Mouse (Mus musculus) midbrain, embryonic 10.5 days (tissue): Measurements from ENCODE around the gene Bag1. TPM values are rescaled to one million over a fixed set of nuclear protein-coding genes. Genes with fewer than 3 reads are reported as not detected.

Experiments used
- DNase-seq: peaks from one replicate; pipeline ENCODE4 v3.0.0-alpha.2; 2017; ENCODE audit warnings: low spot score
- H3K27ac ChIP-seq: fragments of 300-500 bp; sonication (generic); replicated peaks from 2 replicates; pipeline ENCODE4 v1.5.1; 2016; ENCODE audit warnings: mild to moderate bottlenecking
- H3K27me3 ChIP-seq: fragments of 300-500 bp; sonication (generic); 2 replicates; pipeline ENCODE4 v1.6.1; 2016; ENCODE audit warnings: low read depth, mild to moderate bottlenecking; ENCODE audit not compliant: poor library complexity, severe bottlenecking
- H3K36me3 ChIP-seq: fragments of 300-500 bp; sonication (generic); 2 replicates; pipeline ENCODE4 v1.6.1; 2016; ENCODE audit warnings: mild to moderate bottlenecking, moderate library complexity
- H3K4me1 ChIP-seq: fragments of 300-500 bp; sonication (generic); 2 replicates; pipeline ENCODE4 v1.6.1; 2016
- H3K4me3 ChIP-seq: fragments of 300-500 bp; sonication (generic); 2 replicates; pipeline ENCODE4 v1.5.1; 2016; ENCODE audit warnings: mild to moderate bottlenecking, moderate library complexity
- H3K9me3 ChIP-seq: fragments of 300-500 bp; sonication (generic); replicated peaks from 2 replicates; pipeline ENCODE4 v1.6.1; 2016; ENCODE audit warnings: mild to moderate bottlenecking
- WGBS: fragments of 180-500 bp; shearing (Covaris S2); methylation state at CpG from one replicate; pipeline ENCODE4 v1.1.7; 2016; 5-methylcytosine and 5-hydroxymethylcytosine counted together
- polyA plus RNA-seq: library from polyadenylated mRNA; unstranded; fragments of >200 nt; fragmentation: Nextera tagmentation; extraction: Ambion mirVana; gene quantifications from 2 replicates; pipeline ENCODE4 v1.2.1, GENCODE M21; 2016

The Bag1 gene
- polyA plus RNA-seq, 1 experiment from 2014 or later = 193 TPM

DNA sequence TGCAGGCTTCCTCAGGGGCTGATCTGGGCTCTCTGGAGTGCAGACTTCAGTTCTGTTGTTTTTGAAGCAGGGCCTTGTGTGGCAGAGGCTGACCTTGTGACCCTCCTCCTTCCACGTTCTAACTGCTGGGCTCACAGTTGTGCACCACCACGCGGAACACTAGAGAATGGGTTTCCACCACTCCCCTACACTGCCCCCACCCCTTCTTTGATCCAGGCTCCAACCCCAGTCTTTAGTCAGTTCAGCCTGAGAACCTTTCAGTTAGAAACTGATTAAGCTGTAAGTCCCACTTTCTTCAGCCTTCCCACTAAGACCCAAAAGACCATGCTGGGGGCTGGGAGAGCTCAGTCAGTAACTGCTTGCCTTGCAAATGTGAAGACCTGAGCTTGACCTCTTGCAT lies 22.5 kb downstream of the Bag1 start:
- Histone ChIP-seq H3K27me3 (no peaks in the 10 kb centered on the region), H3K27ac (no peak overlapping the region), H3K36me3 (no peaks in the 10 kb centered on the region), H3K4me1 (peaks cover 5% of the 10 kb centered on the region), H3K9me3 (no peaks in the 10 kb centered on the region), H3K4me3 (no peak overlapping the region)
- WGBS = 40% methylated on average over 3 of the region's 3 CpGs
- no peak for DNase-seq

DNA sequence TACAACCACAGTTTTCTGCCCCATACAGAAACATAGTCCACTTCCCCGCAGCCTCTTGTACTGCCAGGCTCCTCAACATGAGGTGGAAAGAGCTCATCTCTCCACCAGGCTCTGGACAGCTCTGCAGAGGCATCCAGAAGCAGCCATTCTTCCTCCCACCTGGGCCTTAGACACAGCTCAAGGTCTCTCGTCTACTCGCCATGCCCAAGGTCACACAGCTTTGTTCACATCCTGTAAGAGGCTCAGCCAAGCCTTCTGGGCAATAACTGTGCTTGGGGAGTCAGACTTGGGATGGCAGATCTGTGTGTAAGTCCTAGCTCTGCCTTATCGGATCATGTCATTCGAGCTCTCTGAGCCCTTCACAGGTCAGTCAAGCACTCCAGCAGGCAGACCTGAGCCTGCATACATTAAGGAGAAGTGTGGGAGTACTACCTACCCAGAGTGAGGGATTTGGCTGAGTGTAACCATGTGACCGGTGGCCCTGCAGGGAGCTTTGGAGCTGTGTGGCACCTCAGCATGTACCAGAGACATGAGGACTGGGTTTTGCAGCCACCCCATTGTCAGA lies 24.9 kb downstream of the Bag1 start:
- H3K27ac ChIP-seq = no peak overlapping the region
- H3K36me3 ChIP-seq = no peaks in the 10 kb centered on the region
- H3K4me3 ChIP-seq = no peak overlapping the region
- H3K9me3 ChIP-seq = no peaks in the 10 kb centered on the region
- peaks cover 5% of the 10 kb centered on the region for H3K4me1 ChIP-seq
- no peaks in the 10 kb centered on the region for H3K27me3 ChIP-seq
- no peak for DNase-seq
- whole genome bisulfite sequencing = 82% methylated on average over 6 of the region's 6 CpGs

DNA sequence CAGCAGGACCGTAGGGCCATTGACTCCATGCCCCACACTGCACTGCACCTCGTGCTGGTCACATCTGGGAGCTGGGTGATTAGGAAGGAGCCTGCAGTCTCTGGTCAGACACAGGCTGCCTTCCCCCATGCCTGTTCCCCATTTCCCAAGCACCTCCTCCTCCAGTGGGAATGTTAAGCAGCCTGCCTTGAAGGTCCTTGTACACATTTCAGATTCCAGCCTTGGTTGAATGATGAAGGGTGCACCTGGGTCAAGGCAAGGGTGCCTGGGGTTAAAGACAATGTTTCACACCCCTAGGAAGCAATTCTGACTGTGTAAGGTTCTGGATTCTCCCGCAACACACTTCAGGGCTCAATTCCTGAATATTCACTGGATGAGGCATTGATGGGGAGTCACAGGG lies 26.8 kb downstream of the Bag1 start:
- H3K4me3 ChIP-seq = no peak overlapping the region
- no peaks in the 10 kb centered on the region for H3K27me3 ChIP-seq
- H3K9me3 ChIP-seq = no peaks in the 10 kb centered on the region
- no peak overlapping the region for H3K27ac ChIP-seq
- 78% methylated on average over 3 of the region's 3 CpGs for WGBS
- H3K4me1 ChIP-seq = peaks cover 5% of the 10 kb centered on the region
- no peak for DNase-seq
- no peaks in the 10 kb centered on the region for H3K36me3 ChIP-seq

DNA sequence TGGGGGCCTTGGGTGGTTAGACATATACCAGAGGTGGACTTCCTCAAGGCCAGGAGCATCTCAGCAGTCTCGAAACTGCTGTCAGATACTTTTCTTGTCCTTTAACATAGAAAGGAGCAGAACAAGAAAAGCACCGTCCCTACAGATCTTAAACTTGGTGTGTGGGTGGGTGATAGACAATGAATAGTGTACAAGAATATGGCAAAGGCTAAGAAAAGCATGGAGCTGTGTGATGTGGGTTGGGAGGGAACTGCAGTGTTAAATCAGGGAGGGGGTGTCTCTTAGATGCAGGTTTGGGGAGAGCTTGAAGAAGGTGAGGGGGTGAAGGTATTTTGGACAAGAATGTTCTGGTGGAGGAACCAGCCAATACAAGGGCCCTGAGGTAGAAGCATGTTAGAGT lies 27.5 kb downstream of the Bag1 start:
- Histone ChIP-seq H3K27me3 (no peaks in the 10 kb centered on the region), H3K4me3 (no peak overlapping the region), H3K27ac (no peak overlapping the region), H3K36me3 (no peaks in the 10 kb centered on the region), H3K9me3 (no peaks in the 10 kb centered on the region), H3K4me1 (peaks cover 3% of the 10 kb centered on the region)
- no peak for DNase-seq
- 84% methylated on average over 2 of the region's 2 CpGs for WGBS

DNA sequence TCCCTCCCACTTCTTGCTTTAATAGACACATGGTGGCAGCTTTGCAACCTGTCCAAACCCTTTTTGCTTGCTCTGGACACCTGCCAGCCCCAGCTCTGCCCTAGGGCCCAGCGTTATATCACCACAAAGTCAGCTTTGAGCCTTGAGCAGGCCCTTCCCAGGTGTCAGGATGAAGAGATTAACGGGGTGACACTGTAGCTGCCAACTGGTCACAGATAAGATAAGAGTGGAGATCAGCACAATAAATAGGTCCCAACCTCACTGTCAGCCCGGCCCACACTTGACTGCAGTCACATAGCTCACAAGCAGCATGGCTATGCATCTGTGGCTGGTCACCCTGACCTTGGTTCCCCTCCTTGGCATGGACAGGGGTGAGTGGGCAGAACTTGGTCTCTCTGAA lies 28.3 kb downstream of the Bag1 start, which contains the start of gene Spink4:
Gene Spink4, plus strand, starts transcription at position 268 of the 400 bp plus-strand sequence.
- 72% methylated on average over 3 of the region's 3 CpGs for WGBS
- no peak within 1 kb of the TSS for H3K4me3 ChIP-seq
- H3K27ac ChIP-seq = no peak within 1 kb of the TSS
- no peaks in the 10 kb centered on the region for H3K27me3 ChIP-seq
- H3K4me1 ChIP-seq = no peaks in the 10 kb centered on the region
- no peaks in the 10 kb centered on the region for H3K9me3 ChIP-seq
- DNase-seq = no peak
- no peaks in the 10 kb centered on the region for H3K36me3 ChIP-seq

DNA sequence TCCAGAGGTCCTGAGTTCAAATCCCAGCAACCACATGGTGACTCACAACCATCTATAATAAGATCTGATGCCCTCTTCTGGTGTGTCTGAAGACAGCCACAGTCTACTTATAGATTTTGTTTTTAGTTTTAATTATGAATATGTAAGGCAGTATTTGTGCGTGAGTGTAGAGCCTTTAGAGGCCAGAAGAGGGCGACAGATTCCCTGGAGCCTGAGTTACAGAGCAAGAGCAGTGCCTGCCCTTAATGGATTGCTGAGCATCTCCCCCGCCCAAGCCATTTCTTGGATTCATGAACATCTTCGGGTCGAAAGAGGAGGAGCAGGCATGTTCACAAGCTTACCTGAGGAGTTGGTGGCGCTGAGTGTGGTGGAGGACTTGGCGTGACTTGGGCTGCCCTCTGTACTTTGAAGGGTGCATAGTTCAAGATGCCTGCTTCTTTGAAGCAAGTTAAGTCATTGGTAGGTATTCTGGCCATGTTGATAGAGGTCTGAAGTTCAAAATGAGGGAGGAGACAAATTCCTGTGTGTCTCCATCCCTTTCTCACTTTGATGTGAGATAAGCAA lies 31.4 kb downstream of the Bag1 start:
- DNase-seq = no peak
- Histone ChIP-seq H3K9me3 (no peaks in the 10 kb centered on the region), H3K36me3 (no peaks in the 10 kb centered on the region), H3K4me1 (no peaks in the 10 kb centered on the region), H3K4me3 (no peak overlapping the region), H3K27ac (no peak overlapping the region), H3K27me3 (no peaks in the 10 kb centered on the region)
- WGBS = 85% methylated on average over 7 of the region's 7 CpGs

DNA sequence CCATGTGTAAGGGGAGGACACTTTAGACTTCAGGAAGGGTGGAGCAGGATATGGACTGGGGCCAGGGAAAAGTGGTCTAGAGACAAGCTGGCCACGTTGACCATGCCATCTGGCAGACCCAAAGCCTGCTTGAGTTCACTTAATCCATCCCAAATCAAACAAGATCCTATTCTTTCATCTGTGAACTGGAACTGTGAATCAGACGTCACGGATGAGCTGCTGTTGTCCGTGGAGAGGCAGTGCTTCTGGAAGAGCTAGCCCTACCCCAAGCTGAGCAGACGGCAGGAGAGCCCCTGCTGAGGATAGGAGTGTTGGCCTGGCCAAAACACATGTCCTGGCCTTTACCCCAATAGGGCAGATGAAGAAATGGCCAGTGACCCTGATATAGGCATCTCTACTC lies 32.1 kb downstream of the Bag1 start:
- no peak overlapping the region for H3K4me3 ChIP-seq
- 57% methylated on average over 5 of the region's 5 CpGs for WGBS

DNA sequence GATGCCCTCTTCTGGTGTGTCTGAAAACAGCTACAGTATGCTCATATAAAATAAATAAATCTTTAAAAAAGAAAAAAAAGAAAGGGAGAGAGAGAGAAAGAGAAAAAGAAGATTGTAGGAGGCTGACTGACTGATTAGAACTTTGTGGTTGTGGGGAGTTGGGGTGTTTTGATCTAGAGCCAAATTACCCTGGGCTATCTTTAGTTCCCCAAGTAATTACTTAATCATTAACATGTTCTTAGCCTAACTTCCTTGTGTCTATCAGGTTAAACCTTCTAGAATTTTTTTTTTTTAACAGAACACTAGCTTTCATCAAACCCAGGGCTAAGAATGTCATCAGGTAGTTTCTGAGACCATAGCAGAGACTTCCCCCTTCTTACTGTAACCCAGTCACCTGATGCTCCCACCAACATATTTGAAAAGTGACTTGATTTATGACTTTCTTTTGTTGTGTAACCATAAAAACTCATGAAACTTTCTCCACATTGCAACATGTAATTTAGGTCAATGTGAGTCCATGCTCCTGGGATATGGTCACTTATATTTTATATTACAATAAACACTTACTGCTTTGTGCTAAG lies 33.7 kb downstream of the Bag1 start:
- no peak for DNase-seq
- no peaks in the 10 kb centered on the region for H3K9me3 ChIP-seq
- no peaks in the 10 kb centered on the region for H3K27me3 ChIP-seq
- no peak overlapping the region for H3K27ac ChIP-seq
- no peak overlapping the region for H3K4me3 ChIP-seq
- H3K4me1 ChIP-seq = no peaks in the 10 kb centered on the region
- no peaks in the 10 kb centered on the region for H3K36me3 ChIP-seq

More for the DNA sequence above, 32.1 kb downstream of the Bag1 start:
- DNase-seq = no peak
- no peaks in the 10 kb centered on the region for H3K27me3 ChIP-seq
- no peaks in the 10 kb centered on the region for H3K36me3 ChIP-seq
- H3K27ac ChIP-seq = no peak overlapping the region
- H3K4me1 ChIP-seq = no peaks in the 10 kb centered on the region
- no peaks in the 10 kb centered on the region for H3K9me3 ChIP-seq

DNA sequence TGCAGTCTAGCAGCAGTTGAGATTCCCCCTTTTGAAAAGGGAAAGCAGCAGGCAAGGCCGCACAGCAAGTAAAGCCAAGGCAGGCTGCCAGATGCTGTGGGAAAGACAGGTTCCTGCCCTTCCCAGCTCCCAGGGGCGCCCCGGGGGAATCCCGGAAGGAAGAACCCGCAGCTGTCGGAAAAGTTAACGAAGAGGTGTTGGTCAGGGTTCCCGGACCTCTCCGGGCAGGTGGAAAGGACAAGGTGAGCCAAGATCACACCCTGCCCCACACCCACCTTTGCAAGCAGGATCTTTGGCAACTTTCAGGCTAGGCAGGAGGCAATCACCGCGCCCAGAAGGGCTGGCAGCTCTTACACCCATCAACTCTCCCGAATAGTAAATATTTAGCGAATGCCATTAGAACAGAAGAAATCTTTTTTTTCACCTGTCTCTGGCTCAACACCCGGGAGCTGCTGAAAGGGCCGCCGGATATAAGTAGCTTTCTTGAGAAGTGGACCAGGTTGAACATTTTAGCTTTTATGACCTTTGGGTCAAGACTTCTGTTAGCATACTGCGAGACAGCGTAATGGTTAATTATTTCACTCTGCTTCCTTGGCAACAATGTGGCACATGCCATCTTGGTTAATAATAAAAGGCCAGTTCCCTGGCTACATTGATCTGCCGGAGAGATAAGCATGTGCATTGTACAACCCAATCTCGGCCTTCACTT lies 39.7 kb downstream of the Bag1 start:
- no peaks in the 10 kb centered on the region for H3K4me1 ChIP-seq
- no peaks in the 10 kb centered on the region for H3K9me3 ChIP-seq
- no peaks in the 10 kb centered on the region for H3K27me3 ChIP-seq
- WGBS = 62% methylated on average over 20 of the region's 20 CpGs
- no peak overlapping the region for H3K4me3 ChIP-seq
- no peaks in the 10 kb centered on the region for H3K36me3 ChIP-seq
- no peak for DNase-seq
- H3K27ac ChIP-seq = no peak overlapping the region

DNA sequence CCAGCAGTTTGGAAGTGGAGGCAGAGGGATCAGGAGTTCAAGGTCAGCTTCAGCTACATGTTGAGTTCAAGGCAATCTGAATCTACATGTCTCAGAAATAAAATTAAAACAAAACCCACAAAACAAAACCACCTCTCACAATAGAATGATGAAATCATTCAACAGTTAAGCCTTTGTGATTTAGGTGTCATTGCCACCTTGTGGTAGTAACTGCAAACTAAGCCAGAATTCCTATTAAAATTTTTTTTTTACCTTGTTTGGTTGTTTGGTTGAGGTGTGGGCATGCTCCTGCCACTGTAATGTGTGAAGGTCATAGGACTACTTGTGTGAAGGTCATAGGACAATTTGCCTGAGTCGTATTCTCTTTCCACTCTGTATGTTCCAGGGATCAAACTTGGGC lies 41.8 kb downstream of the Bag1 start:
- H3K36me3 ChIP-seq = no peaks in the 10 kb centered on the region
- no peak overlapping the region for H3K27ac ChIP-seq
- 59% methylated on average over 1 of the region's 1 CpGs for WGBS
- H3K9me3 ChIP-seq = no peaks in the 10 kb centered on the region
- no peaks in the 10 kb centered on the region for H3K4me1 ChIP-seq
- no peak for DNase-seq
- no peaks in the 10 kb centered on the region for H3K27me3 ChIP-seq
- H3K4me3 ChIP-seq = no peak overlapping the region

DNA sequence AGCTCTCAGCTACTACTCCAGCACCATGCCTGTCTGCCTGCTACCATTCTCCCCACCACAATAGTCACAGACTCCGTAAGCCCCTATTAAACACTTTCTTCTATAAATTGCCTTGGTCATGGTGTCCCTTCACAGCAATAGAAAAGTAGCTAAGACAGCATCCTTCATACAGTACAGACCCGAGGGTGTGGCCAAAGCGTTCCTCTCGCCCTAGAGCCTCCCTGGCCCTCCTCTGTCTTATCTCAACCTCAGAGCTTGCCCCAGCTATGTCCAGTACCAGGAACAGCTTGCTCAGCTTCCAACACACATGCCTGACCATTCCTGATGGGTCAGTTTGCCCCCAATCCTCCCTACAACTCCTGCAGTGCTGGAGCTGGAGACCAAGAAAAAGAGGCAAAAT lies 47.5 kb downstream of the Bag1 start:
- no peak for DNase-seq
- Histone ChIP-seq H3K27me3 (no peaks in the 10 kb centered on the region), H3K9me3 (no peaks in the 10 kb centered on the region), H3K36me3 (no peaks in the 10 kb centered on the region), H3K4me1 (no peaks in the 10 kb centered on the region), H3K27ac (no peak overlapping the region), H3K4me3 (no peak overlapping the region)
- WGBS = 92% methylated on average over 4 of the region's 4 CpGs

DNA sequence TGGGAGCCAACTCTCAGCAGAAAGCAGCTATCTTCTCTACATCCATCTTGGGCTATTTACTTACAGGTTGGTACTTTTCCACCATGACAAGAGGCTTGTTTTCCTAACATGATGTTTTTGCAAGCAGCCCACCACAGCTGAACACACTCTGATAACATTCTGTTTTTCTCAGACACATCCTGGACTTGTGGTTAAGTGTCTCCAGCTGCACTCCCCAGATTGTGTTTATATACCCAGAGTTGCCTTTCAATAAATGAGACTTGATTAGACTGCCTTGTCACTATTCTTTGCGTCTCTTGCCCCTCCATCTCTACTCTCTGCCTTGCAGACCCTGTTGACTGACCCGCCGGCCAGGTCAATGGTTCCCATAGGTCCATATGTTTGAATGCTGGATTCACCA lies 48.0 kb downstream of the Bag1 start:
- H3K27me3 ChIP-seq = no peaks in the 10 kb centered on the region
- WGBS = 87% methylated on average over 3 of the region's 3 CpGs

DNA sequence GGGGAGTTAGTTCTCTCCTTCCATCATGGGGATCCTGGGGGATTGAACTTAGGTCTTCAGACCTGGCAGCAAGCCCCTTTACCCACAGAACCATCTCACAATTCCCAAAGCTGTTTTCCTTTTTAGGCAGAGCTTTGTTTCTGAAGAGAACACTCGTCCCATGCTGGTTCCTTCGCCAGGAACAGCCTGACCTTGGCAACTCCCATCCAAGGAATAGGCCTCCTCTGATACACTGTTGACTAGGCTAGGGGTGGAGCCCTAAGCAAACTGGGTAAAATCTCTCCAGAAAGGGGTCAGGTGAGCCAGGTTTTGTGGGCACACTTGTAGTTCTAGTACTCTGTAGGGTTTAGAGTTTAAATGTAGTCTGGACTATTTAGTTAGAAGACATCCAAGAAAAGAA lies 48.8 kb downstream of the Bag1 start:
- Histone ChIP-seq H3K9me3 (no peaks in the 10 kb centered on the region), H3K36me3 (no peaks in the 10 kb centered on the region), H3K4me1 (no peaks in the 10 kb centered on the region), H3K4me3 (no peak overlapping the region), H3K27me3 (no peaks in the 10 kb centered on the region), H3K27ac (no peak overlapping the region)
- 73% methylated on average over 2 of the region's 2 CpGs for WGBS
- no peak for DNase-seq

More for the DNA sequence above, 48.0 kb downstream of the Bag1 start:
- Histone ChIP-seq H3K4me1 (no peaks in the 10 kb centered on the region), H3K9me3 (no peaks in the 10 kb centered on the region), H3K36me3 (no peaks in the 10 kb centered on the region), H3K4me3 (no peak overlapping the region), H3K27ac (no peak overlapping the region)
- no peak for DNase-seq
